Mouse (Mus musculus): ENCODE results near the gene Hoxd12.

DNA sequence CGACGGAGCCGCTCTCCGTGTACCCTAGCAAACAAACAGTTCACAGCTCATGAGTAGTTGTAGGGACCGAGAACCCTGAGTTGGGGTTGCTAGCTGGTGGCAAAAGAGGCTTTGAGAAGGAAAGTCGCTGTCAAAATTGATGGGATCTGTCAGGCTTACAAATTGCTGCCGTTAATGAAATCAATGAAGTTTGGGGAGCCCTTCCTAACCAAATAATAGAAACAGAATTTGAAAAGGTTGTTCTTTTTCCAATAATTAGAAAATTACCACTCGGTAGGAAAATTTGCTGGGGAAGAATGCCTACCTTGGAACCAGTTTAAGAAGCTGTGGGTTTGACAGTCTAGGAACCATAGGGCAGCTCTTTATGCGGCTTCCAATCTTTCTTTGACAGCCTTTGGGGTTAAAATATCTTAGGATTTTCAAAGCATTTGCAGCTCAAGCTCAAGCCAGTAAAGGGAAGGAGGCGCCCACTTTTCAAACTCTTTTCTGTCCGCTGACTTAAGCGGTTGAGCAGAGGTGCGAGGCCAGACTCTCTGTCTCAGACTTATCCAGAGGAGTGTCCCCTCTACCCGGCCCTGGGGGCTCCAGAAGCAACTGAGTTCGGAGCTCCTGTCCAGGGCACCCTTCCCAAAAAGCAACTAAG, 16.7 kb upstream of the Hoxd12 start:
- TF ChIP-seq CEBPB (IDR thresholded peaks at IDR 0.05; ENCODE audit: low read depth) (no peak), CTCF (IDR thresholded peaks at IDR 0.05; ENCODE audit: control insufficient read depth, insufficient read depth, insufficient read length) (no peak), MYOG (IDR thresholded peaks at IDR 0.05; ENCODE audit: control insufficient read depth, extremely low read depth, insufficient read length) (no peak), USF1 (IDR thresholded peaks at IDR 0.05; ENCODE audit: low read depth) (no peak)
